Mouse (Mus musculus): ENCODE data around the gene Jam2. TPM values are rescaled to one million over a fixed set of nuclear protein-coding genes. Genes with fewer than 3 reads are reported as not detected.
A peak's percentile ranks its signal among the peaks of the same experiment; 100 is the strongest.

The Jam2 gene
- 10 to 100 TPM; 25.7 to 27.3 TPM for total RNA-seq (2021)
- long read RNA-seq, experiment 1, partial matches to known transcripts = 0 of 1 reads
- long read RNA-seq, experiment 1, other reads (novel, unspliced or antisense) = 1 of 1 reads
- long read RNA-seq, experiment 2, partial matches to known transcripts = 0 of 3 reads
- long read RNA-seq, experiment 2, other reads (novel, unspliced or antisense) = 2 of 3 reads

GRCm38 (mm10) chr16:84774003-84774703 lies at the start of gene Jam2:
Jam2 (plus strand) TSS chr16:84774123.
- DNase-seq (ENCODE audit: low spot score in 2 of 2) = peak; percentile 64

GRCm38 (mm10) chr16:84734806-84735165 lies 39.1 kb upstream of the Jam2 start:
- no peak for DNase-seq (ENCODE audit: low spot score in 2 of 2)

DNA sequence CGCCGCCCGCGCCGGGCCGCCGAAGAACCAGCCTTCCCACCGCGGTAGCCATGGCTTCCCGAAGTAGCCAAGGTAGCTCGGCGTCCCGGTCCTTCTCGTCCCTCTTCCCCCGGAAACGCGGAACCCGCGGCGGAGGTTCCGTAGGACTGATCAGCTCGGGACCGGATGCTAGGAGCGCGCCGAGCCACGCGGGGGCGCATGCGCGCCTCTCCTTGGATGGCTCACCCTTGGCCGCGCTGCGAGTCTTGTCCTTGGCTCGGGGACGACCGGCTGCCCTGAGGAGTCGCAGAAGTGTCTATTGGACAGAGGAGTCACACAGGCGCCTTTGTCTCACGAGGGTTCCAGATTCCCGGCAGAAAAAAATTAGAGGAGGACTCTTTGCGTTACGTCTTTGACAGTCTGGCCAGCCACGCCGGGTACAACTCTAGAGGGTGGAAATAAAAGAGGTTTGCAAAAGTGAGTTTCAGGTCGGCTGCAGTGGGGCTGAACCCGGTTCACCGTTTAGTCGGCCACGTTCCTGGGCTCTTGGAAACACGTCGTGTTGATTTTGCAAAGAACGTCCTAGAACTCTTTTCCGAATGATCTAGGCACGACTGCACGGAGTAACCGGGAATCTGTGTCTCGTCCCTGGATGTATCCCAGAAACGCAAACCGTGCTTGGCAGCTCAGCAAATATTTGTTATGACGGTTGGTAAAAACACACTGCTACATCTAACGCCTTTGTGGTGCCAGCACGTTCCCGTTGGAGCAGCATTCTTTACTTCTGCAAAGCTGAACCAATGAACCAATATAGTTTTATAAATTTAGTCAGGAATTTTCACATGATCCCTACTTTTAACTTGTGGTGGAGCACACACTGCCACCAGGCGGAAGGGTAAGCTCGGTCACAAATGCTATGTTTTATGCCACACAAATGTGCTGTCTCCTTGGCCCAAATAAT lies 38.5 kb upstream of the Jam2 start, which contains the start of gene Mrpl39:
TSS of gene Mrpl39 (minus strand) at position 577 of the 940 bp plus-strand sequence.
- peak; percentile 98 to 99 for DNase-seq (ENCODE audit: low spot score in 2 of 2)

DNA sequence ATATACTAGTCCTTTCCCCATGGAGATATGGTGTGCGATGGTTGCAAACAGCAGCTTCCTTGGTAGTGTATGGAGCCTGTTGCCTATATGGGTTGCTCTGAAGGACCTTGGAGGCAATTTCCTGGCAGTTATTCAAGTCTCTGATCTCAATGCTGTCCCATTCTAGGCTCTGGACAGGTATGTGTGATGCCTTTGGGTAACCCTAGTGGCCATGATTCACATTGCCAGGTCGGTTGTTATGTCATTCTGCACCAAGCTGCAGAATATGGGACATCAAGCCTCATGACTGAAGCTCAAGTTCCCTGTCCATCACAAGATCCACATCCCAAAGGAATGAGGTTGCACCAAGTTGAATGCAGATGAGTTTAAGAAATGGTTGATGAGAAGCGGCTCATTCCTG lies 36.6 kb upstream of the Jam2 start:
- DNase-seq (ENCODE audit: low spot score in 2 of 2) = no peak

DNA sequence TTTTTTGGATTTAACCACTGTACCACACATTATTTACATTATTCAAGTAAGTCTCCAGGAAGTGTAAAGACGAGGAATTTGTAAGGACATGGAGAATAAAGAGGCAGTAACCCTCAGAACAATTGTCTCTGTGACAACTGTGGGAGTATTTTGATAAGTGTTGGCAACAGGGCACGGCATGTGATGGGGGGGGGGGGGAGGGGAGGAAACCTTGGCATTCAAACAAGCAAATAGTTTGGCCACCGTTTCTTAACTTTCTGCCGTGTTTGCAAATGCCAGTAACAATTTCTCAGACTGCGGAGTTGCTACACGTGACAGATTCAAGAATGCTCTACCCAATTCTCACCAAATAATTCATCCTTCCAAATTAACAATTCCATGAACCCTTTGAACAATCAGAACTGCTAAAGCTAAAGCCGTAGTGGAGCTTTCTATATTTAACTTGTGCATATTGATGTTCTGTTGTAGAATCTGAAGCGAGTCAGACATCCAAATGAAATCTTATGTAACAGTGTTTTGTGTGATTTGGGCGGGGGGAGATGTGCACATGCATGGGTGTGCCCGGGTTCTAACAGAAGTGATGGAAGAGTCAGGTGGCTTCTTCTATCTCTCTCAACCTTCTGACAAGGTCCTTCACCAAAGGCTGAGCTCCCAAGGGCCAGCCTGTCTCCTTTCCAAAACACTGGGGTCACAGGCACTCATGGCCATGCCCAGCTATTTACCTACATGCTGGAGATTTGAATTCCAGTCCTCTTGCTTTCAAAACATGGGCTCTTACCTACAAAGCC lies 29.0 kb upstream of the Jam2 start:
- no peak for DNase-seq (ENCODE audit: low spot score in 2 of 2)

DNA sequence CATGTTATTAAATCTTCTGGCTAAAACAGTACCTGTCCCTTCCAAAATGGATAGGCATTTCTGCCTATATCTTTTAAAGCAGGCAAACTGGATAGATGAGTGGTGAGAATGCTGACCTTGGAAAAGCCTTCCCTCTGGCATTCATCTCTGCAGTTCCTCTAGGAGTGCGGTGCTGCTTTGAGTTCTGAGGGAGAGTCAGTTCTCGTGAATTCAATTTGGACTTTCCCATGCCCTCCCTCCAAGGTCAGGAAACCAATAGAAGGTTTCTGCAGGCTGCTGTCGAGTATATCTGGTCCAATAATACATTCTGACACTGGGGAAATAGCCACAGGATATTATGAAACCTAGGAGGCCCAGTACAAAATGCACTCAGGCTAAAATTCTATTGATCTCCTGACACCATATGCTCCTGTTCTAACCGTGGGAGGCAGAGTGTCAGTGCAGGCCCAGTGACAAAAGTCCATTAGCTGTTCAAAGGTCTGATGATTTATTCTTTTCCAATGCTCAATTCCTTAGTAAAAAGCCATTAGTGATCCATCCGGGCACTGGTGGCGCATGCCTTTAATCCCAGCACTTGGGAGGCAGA lies 28.1 kb upstream of the Jam2 start:
- DNase-seq (ENCODE audit: low spot score in 2 of 2) = no peak

DNA sequence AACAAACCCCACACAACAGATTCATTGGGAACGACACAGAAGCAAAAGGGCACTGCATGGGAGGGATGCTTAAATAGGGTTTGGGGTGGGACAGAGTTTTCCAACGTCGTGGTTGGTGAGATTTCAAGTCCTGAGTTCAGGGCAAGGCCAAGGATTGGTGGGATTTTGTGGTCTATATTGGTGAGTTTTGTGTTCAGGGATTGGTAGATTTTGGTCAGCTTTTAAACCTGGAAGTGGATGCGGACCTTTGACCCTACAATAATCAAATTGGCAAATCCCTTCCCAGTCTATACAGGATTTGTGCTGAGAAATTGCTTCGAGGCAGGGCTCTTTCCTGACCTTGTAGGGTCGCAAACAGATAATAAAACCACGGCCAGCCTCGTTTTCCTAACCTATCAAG lies 6.0 kb upstream of the Jam2 start:
- DNase-seq (ENCODE audit: low spot score in 2 of 2) = no peak

GRCm38 (mm10) chr16:84769182-84769581 lies 4.7 kb upstream of the Jam2 start:
- no peak for DNase-seq (ENCODE audit: low spot score in 2 of 2)

DNA sequence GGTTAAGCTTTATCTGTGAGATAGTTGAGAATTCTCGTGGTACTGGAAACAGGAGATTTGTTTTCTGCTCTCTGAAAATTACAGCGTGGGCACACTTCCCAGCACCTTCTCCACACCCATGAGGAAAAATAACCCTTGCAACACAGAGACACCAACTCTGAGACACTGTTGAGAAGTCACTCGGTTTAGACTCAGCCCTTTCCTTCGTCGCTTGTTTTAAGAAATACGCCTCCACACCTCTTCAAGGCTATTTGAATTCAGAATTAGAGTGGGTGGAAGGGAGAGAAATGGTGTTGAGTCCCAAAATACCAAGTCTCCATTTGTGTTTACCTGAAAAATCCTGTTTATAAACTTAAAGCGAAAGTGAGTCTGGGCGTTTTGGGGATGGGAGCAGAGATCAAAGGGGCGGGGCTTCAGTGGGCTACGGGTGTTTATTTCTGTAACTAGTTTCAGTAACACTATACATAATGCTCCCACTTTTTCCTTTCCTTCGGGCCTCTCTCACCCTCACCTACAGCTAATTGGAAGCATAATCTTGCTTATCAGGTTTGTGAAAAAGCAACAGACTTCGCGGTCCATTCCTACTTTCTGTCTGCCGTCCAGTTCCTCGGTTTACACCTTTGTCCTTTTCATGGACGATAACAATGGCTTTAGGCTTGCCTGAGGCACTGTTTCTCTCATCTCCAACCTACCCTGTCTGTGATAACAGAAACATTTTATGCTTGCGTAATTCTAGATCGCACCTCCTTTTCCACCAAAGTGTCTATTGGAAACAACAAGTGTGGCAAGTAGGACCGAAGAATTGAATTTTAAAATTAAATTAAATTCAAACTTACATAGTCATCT lies 4.1 kb upstream of the Jam2 start:
- no peak for DNase-seq (ENCODE audit: low spot score in 2 of 2)

- no peak for DNase-seq (ENCODE audit: low spot score in 2 of 2)
Observed at GRCm38 (mm10) chr16:84770891-84771290, 3.0 kb upstream of the Jam2 start.

- no peak for DNase-seq (ENCODE audit: low spot score in 2 of 2)
Observed at GRCm38 (mm10) chr16:84771461-84771860, 2.5 kb upstream of the Jam2 start.

- no peak for DNase-seq (ENCODE audit: low spot score in 2 of 2)
Observed at GRCm38 (mm10) chr16:84772496-84773267, 1.2 kb upstream of the Jam2 start.

GRCm38 (mm10) chr16:84773268-84773861 lies 558 bp upstream of the Jam2 start:
- DNase-seq (ENCODE audit: low spot score in 2 of 2) = no peak

DNA sequence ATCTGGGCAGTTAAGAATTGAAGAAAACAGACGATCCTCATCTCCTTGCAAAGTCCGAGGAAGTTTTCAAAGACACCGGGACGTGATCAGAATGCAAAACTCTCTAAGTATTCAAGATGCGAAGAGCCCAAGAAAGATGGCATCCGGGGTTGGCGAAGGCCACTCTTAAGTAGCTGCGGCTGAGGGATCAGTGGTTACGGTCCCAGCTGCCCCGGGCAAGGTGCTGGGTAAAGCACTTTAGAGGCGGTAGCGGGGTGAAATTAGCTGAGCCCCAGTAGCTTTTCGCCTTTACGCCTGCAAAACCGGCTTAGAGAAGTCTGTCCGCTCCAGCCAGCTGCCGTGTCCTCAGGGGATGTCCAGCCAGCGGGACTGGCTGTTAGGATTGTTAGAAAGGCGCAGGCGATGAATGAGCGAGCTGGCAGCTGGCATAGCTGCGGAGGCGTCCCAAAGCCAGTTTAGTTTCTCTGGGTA lies 873 bp downstream of the Jam2 start:
- peak in 1 of 2 experiments; percentile 68 for DNase-seq (ENCODE audit: low spot score in 2 of 2)

DNA sequence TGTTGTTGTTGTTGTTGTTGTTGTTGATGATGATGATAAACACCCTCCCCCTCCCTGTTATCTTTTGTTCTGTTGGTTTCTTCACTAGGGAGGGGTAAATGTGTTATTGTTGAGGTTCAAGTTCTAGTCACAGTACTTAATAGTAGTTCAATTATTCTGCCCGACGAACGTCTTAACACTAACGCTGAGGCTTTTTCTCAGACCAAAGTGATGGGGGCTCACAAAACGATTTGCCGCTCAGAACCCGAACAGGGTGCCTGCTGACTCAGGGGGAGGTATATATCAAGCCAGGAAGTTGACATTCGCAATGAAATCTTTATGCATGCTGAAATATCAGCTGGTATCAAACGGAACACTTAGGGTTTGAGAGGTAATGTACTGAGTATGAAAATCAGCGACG lies 1.4 kb downstream of the Jam2 start:
- no peak for DNase-seq (ENCODE audit: low spot score in 2 of 2)

- DNase-seq (ENCODE audit: low spot score in 2 of 2) = no peak
Observed at GRCm38 (mm10) chr16:84776089-84776784, 2.3 kb downstream of the Jam2 start.

- no peak for DNase-seq (ENCODE audit: low spot score in 2 of 2)
Observed at GRCm38 (mm10) chr16:84778431-84778830, 4.5 kb downstream of the Jam2 start.

Data from layer of hippocampus, postnatal 14 days (tissue).